Mouse (Mus musculus) intestine, postnatal 0 days (tissue): ENCODE results near the gene Sel1l3. TPM values are rescaled to one million over a fixed set of nuclear protein-coding genes. Genes with fewer than 3 reads are reported as not detected.

Source experiments
- ATAC-seq: fragments of 200-750 bp; cut with Nextera tagmentation; 2 replicates; pipeline ENCODE4 v1.8.0; 2017; ENCODE audit warnings: mild to moderate bottlenecking, moderate TSS enrichment, moderate library complexity
- H3K27ac ChIP-seq: fragments of 300-500 bp; sonication (generic); 2 replicates; pipeline ENCODE4 v1.5.1; 2014; ENCODE audit warnings: mild to moderate bottlenecking, low read depth, low read length, moderate library complexity
- H3K27me3 ChIP-seq: fragments of 300-500 bp; sonication (generic); replicated peaks from 2 replicates; pipeline ENCODE4 v1.6.1; 2014; ENCODE audit warnings: low read length, mixed read lengths; ENCODE audit not compliant: control insufficient read depth, insufficient read depth
- H3K36me3 ChIP-seq: fragments of 300-500 bp; sonication (generic); 2 replicates; pipeline ENCODE4 v1.6.1; 2014; ENCODE audit warnings: mild to moderate bottlenecking, moderate library complexity; ENCODE audit not compliant: control insufficient read depth, insufficient read depth
- H3K4me1 ChIP-seq: fragments of 300-500 bp; sonication (generic); replicated peaks from 2 replicates; pipeline ENCODE4 v1.6.1; 2014; ENCODE audit warnings: antibody characterized with exemption, low read length, mixed read lengths; ENCODE audit not compliant: control insufficient read depth, insufficient read depth
- H3K4me2 ChIP-seq: fragments of 300-500 bp; sonication (generic); replicated peaks from 2 replicates; pipeline ENCODE4 v1.6.1; 2014; ENCODE audit warnings: low read depth, mild to moderate bottlenecking, moderate library complexity
- H3K4me3 ChIP-seq: fragments of 300-500 bp; sonication (generic); 2 replicates; pipeline ENCODE4 v1.5.1; 2014; ENCODE audit warnings: low read depth, low read length
- H3K9ac ChIP-seq: fragments of 300-500 bp; sonication (generic); 2 replicates; pipeline ENCODE4 v1.6.1; 2014; ENCODE audit warnings: mild to moderate bottlenecking, low read depth, low read length
- H3K9me3 ChIP-seq: fragments of 300-500 bp; sonication (generic); 2 replicates; pipeline ENCODE4 v1.6.1; 2016; ENCODE audit warnings: mixed run types; ENCODE audit not compliant: control insufficient read depth
- CTCF ChIP-seq: sonication (generic); IDR thresholded peaks from 2 replicates; pipeline ENCODE4 v1.5.1; 2016; ENCODE audit warnings: low read depth, mild to moderate bottlenecking, control low read depth, antibody characterized with exemption, moderate library complexity
- WGBS: fragments of 180-500 bp; shearing (Covaris S2); extraction: QIAGEN DNeasy Blood & Tissue Kit; methylation state at CpG from one replicate; pipeline ENCODE4 v1.1.7; 2014; 5-methylcytosine and 5-hydroxymethylcytosine counted together
- polyA plus RNA-seq: library from polyadenylated mRNA; unstranded; fragments of >200 nt; fragmentation: Nextera tagmentation; extraction: Ambion mirVana; gene quantifications from 2 replicates; pipeline ENCODE4 v1.2.1, GENCODE M21; 2015

Gene Sel1l3
- polyA plus RNA-seq, 1 experiment from 2014 or later: 16.2 TPM

- H3K27ac ChIP-seq: no peak overlapping the region
- WGBS: 77% methylated on average over 5 of the region's 5 CpGs
- no peak overlapping the region for H3K9ac ChIP-seq
- H3K4me1 ChIP-seq: no peaks in the 10 kb centered on the region
- no peaks in the 10 kb centered on the region for H3K27me3 ChIP-seq
- peaks cover 5% of the 10 kb centered on the region; the same call in 1 of the 2 replicates for H3K36me3 ChIP-seq
- no peak for TF ChIP-seq CTCF
- H3K4me3 ChIP-seq: no peak overlapping the region
- no peak overlapping the region for H3K4me2 ChIP-seq
- H3K9me3 ChIP-seq: no peaks in the 10 kb centered on the region
- ATAC-seq: no peak
Measured at GRCm38 (mm10) chr5:53153144-53153543, 60.6 kb downstream of the Sel1l3 start.

- Histone ChIP-seq H3K36me3 (peaks cover 5% of the 10 kb centered on the region; the same call in 1 of the 2 replicates), H3K4me2 (no peak overlapping the region), H3K9ac (no peak overlapping the region), H3K27me3 (no peaks in the 10 kb centered on the region), H3K4me3 (no peak overlapping the region), H3K9me3 (no peaks in the 10 kb centered on the region), H3K27ac (no peak overlapping the region), H3K4me1 (no peaks in the 10 kb centered on the region)
- TF ChIP-seq CTCF: no peak
- ATAC-seq: no peak
- WGBS: 85% methylated on average over 18 of the region's 18 CpGs
Measured at GRCm38 (mm10) chr5:53151379-53151960, 62.3 kb downstream of the Sel1l3 start.

GRCm38 (mm10) chr5:53148960-53149685, 64.6 kb downstream of the Sel1l3 start:
- 88% methylated on average over 7 of the region's 7 CpGs for WGBS
- H3K27ac ChIP-seq: no peak overlapping the region

GRCm38 (mm10) chr5:53148160-53148923, 65.4 kb downstream of the Sel1l3 start:
- ATAC-seq: no peak
- H3K27ac ChIP-seq: no peak overlapping the region
- H3K9me3 ChIP-seq: no peaks in the 10 kb centered on the region
- H3K9ac ChIP-seq: no peak overlapping the region
- H3K27me3 ChIP-seq: no peaks in the 10 kb centered on the region
- TF ChIP-seq CTCF: no peak
- 0 out of 2 replicates have a peak, but pooled peaks cover 3% of the 10 kb centered on the region for H3K36me3 ChIP-seq
- no peak overlapping the region for H3K4me3 ChIP-seq
- WGBS: 56% methylated on average over 8 of the region's 8 CpGs
- no peak overlapping the region for H3K4me2 ChIP-seq
- no peaks in the 10 kb centered on the region for H3K4me1 ChIP-seq

More at GRCm38 (mm10) chr5:53148960-53149685, 64.6 kb downstream of the Sel1l3 start:
- H3K9me3 ChIP-seq: no peaks in the 10 kb centered on the region
- no peaks in the 10 kb centered on the region for H3K27me3 ChIP-seq
- TF ChIP-seq CTCF: no peak
- no peak overlapping the region for H3K9ac ChIP-seq
- H3K4me3 ChIP-seq: no peak overlapping the region
- no peaks in the 10 kb centered on the region for H3K4me1 ChIP-seq
- no peak overlapping the region for H3K4me2 ChIP-seq
- no peak for ATAC-seq
- H3K36me3 ChIP-seq: peaks cover 6% of the 10 kb centered on the region; the same call in 1 of the 2 replicates

GRCm38 (mm10) chr5:53147418-53147817, 66.3 kb downstream of the Sel1l3 start:
- 84% methylated on average over 4 of the region's 4 CpGs for WGBS
- ATAC-seq: no peak
- no peaks in the 10 kb centered on the region for H3K4me1 ChIP-seq
- H3K4me2 ChIP-seq: no peak overlapping the region
- no peak overlapping the region for H3K4me3 ChIP-seq
- H3K27ac ChIP-seq: no peak overlapping the region
- no peak for TF ChIP-seq CTCF
- no peak overlapping the region for H3K9ac ChIP-seq
- no peaks in the 10 kb centered on the region for H3K27me3 ChIP-seq
- H3K9me3 ChIP-seq: no peaks in the 10 kb centered on the region
- H3K36me3 ChIP-seq: peaks cover 7% of the 10 kb centered on the region; the same call in 1 of the 2 replicates

- 60% methylated on average over 4 of the region's 4 CpGs for WGBS
- no peaks in the 10 kb centered on the region for H3K9me3 ChIP-seq
- no peak for TF ChIP-seq CTCF
- ATAC-seq: no peak
- no peak overlapping the region for H3K9ac ChIP-seq
- no peak overlapping the region for H3K4me3 ChIP-seq
- H3K4me1 ChIP-seq: no peaks in the 10 kb centered on the region
- H3K27ac ChIP-seq: no peak overlapping the region
- H3K36me3 ChIP-seq: peaks cover 13% of the 10 kb centered on the region; the same call in 1 of the 2 replicates
- no peaks in the 10 kb centered on the region for H3K27me3 ChIP-seq
- no peak overlapping the region for H3K4me2 ChIP-seq
Measured at GRCm38 (mm10) chr5:53146684-53147061, 67.1 kb downstream of the Sel1l3 start.
